Mouse (Mus musculus): Measurements from ENCODE around the gene Tmed2. TPM values are rescaled to one million over a fixed set of nuclear protein-coding genes. Genes with fewer than 3 reads are reported as not detected.
"Not testable (repeated sequence)": the region's sequence is repeated elsewhere in the genome, so short reads cannot be mapped to it uniquely, and the experiment has no call there.

Tmed2 gene
- 159 and 206 TPM in 2 replicates for polyA plus RNA-seq (2012; rRNA removed)

- peak; percentile 56 for DNase-seq (ENCODE audit: low read depth)
Observed at GRCm38 (mm10) chr5:124540383-124540786, at the start of gene Tmed2. Gene Tmed2, plus strand, starts transcription at chr5:124540695.

DNA sequence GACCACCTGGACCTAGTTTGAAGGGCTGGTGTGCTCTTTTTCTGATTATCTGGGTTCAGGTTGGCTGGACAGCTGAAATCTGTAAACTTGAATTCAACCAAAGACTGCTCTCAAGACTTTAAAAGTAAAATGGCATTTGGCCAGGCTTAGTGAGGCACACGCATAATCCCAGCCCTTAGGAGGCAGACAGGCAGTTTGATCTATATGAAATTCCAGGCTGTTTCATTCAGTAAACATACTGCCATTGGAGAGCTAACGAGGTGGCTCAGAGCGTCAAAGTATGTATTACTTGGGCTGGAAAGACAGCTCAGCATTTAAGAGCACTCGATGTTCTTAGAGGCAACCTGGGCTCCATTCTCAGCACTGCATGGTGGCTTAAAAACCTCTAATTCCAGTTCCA is 48.8 kb upstream of the Tmed2 start:
- no peak for DNase-seq (ENCODE audit: low read depth)

GRCm38 (mm10) chr5:124492618-124493017 is 47.9 kb upstream of the Tmed2 start:
- DNase-seq (ENCODE audit: low read depth), result no peak

DNA sequence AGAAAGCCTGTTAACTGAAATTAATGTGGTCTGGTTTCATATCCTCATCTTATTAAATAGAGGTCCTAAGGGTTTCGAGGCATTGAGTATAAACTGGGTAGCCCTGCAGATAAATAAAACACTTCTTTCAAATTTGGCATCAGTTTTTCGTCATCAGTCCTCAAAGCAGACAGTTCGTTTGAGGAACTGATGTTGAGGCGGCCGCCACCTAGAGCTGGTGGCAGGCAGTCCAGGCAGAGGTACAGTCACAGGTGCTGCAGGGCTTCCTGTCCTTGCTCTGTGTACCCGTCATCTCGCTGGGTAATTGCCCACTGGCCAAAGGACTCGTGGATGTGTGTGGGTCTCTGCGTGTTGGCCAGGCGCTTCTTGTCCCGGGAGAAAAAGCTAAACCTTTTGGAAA is 47.0 kb upstream of the Tmed2 start:
- DNase-seq (ENCODE audit: low read depth), result no peak

GRCm38 (mm10) chr5:124495547-124495946 is 44.9 kb upstream of the Tmed2 start:
- no peak for DNase-seq (ENCODE audit: low read depth)

DNA sequence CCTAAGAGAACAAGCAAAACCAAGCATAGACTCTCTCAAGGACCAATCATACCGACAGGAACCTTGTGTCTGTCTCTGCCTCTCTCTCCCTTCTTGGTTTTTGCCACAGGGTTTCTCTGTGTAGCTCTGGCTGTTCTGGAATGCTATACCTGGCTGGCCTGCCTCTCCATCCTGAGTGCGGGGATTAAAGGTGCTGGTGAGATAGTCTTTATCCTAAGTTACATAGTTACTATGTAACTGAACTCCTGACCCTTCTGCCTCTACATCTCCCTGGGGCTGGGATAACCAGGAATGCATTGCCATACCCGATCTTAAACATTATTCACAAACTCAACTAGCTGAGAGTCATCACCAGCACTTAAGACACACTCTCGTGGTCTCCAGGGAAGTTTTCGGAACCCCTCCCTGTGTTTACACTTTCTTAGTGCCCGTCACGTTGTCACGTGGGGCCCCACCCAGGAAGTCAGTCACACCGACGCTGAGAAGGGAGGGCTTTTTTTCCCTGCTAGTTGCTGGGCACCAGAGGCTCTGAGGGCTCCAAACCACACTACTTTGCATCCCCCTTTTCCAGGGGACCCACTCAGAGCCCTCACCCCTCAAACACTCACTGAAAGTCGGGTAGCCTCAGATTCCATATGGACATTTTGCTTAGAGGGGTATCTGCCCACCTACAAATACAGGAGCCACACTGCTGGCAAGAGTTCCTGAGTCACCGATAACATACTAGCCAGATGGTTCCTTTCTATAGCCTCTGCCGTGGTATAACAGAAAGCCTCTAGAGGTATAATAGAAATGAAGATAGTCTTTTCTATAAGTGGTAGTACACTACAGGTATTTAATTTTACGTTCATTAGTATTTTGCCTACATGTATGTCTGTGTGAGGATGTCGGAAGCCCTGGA is 43.6 kb upstream of the Tmed2 start:
- no peak for DNase-seq (ENCODE audit: low read depth)

- no peak for DNase-seq (ENCODE audit: low read depth)
Observed at GRCm38 (mm10) chr5:124498221-124498876, 42.1 kb upstream of the Tmed2 start.

- no peak for DNase-seq (ENCODE audit: low read depth)
Observed at GRCm38 (mm10) chr5:124499001-124499400, 41.5 kb upstream of the Tmed2 start.

DNA sequence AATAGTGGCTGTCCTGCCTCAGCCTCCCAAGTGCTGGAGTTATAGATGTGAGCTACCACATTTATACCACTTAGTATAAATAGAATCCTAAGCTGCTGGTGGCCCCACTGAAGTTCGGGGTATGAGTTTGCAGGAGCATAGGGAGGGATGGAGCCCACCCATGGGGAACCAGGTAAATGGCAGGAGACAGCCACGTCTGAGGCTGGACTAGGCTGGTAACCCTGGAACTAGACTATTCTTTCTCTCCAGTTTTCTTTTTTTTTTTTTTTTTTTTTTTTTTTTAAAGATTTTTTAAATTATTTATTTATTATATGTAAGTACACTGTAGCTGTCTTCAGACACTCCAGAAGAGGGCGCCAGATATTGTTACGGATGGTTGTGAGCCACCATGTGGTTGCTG is 40.5 kb upstream of the Tmed2 start:
- not testable (repeated sequence) for DNase-seq (ENCODE audit: low read depth)

- no peak for DNase-seq (ENCODE audit: low read depth)
Observed at GRCm38 (mm10) chr5:124500573-124500972, 39.9 kb upstream of the Tmed2 start.

- DNase-seq (ENCODE audit: low read depth), result no peak
Observed at GRCm38 (mm10) chr5:124501541-124501940, 39.0 kb upstream of the Tmed2 start.

DNA sequence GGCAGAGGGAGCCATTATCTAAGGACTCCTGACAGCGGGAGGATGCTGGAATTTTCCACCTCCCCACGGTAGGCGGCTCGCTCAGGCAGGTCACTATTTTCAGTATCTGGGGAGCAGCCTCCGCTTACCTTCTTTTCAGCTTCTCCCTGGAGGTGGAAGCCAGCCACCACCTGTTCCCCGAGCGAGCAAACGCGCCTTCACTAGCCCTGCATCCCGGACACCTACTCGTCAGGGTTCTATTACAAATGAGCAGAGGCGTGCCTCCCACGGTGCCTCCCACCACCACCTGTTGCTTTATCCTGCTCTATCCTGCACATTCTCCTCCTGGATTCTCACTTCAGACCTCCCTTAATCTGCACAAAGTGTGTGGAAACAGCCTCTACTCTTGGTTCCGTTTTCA is 36.8 kb upstream of the Tmed2 start:
- DNase-seq (ENCODE audit: low read depth), result no peak

GRCm38 (mm10) chr5:124505235-124505634 is 35.3 kb upstream of the Tmed2 start:
- no peak for DNase-seq (ENCODE audit: low read depth)

DNA sequence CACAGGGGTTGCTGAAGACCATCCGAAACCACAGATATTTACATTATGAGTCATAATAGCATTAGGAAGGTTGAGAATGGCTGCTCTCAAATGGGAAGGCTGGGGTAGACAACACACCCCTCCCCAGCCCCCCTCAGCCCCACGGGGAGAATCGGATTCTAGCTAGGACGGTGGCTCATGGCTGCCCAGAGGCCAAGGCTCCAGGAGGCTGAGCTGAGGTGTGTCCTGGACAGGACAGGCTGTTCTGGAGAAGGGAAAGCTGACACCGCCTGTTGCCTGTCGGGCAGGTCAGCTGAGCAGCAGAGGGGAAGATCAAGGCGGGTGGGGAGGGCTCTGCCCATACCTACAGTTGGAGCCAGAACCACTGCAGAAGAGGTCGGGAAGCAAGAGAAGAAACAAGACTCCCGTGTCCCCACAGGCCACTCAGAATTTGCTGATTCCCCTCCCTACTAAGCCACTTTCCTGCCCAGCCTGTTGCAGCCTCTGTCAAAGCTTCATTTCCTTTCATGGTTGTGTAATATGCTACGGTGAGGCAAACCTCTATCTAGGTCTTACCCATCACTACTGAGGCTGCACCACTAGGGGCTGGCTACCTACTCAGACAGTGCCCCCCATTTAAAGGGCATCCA is 33.6 kb upstream of the Tmed2 start:
- no peak for DNase-seq (ENCODE audit: low read depth)

DNA sequence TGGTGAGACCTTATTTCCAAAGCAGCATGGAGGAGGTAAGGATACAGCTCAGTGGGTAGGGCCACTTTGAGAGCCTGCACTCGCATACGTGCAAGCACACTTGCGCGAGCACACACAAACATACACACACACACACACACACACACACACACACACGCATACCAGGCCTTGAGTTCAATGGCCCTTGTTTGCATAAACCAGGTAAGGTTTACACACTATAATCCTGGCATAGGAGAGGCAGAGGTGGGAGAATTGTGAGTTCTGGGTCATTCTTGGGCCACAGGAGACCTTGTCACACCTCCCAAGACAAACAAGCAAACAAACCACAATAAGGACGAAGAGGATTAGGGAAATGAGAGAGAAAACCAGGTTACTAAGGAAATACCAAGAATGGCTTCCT is 31.3 kb upstream of the Tmed2 start:
- DNase-seq (ENCODE audit: low read depth), result no peak

DNA sequence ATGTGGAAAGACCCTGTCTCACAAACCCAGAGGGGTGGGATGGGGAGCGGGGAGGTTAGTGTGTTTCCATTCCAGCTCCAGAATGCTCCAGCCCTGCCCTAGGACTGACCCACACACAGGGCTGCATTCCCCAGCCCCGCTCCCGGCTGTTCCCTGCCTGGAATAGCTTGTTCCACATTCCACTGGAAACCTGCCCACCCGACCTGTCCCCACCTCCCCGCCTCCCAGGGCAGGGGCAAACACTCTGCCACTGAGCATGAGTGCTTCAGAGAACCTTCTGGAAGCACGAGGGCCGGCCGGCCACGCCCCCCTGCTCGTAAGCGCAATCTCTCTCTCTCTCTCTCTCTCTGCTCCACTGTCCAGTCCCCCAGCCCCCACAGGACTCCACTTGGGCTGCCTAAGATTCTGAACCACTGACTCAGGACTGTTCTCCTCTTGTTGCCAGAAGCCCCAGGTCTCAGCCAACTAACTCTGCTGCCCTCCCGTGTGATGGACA is 30.7 kb upstream of the Tmed2 start:
- DNase-seq (ENCODE audit: low read depth), result no peak

- no peak for DNase-seq (ENCODE audit: low read depth)
Observed at GRCm38 (mm10) chr5:124510536-124511050, 29.9 kb upstream of the Tmed2 start.

- DNase-seq (ENCODE audit: low read depth), result no peak
Observed at GRCm38 (mm10) chr5:124515789-124516188, 24.7 kb upstream of the Tmed2 start.

- no peak for DNase-seq (ENCODE audit: low read depth)
Observed at GRCm38 (mm10) chr5:124518648-124519047, 21.8 kb upstream of the Tmed2 start.

GRCm38 (mm10) chr5:124521588-124521987 is 18.9 kb upstream of the Tmed2 start:
- no peak for DNase-seq (ENCODE audit: low read depth)

DNA sequence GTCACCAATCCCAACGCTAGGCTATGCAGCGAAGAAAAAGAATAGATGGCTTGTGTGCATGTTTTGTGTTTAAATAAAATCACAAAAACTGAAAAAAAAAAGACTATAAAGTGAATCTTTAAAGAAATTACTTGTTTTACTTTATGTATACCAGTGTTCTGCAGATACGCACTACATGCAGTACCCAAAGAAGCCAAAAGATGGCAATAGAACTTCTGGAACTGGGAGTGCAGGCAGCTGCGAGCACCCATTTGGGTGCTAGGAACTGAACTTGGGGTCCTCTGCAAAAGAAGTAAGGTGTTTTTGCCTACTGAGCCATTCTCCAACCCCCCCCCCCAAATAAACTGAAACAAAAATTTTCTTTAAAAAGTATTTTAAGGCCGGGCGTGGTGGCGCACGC is 17.5 kb upstream of the Tmed2 start:
- DNase-seq (ENCODE audit: low read depth), result no peak

DNA sequence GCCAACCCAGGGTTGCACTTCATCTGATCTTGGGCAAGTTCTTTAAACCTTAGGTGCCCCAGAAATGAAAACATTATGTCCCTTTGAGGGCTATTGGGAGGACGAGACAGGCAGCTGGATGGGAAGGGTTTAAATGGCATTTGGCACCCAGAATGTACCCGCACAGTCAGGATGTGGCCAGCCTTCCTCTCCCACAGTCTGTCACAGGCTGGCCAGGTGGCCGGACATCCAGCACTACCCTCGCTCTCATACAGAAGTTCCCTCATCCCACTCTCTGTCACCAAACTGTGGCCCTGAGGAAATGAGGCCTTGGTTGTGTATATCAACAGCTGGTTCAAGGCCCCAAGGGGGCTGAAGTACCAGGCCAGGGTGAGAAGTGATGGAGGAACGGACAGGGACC is 15.6 kb upstream of the Tmed2 start:
- DNase-seq (ENCODE audit: low read depth), result no peak
